Mouse (Mus musculus): ENCODE measurements around the gene Opcml.

Gene Opcml

DNA sequence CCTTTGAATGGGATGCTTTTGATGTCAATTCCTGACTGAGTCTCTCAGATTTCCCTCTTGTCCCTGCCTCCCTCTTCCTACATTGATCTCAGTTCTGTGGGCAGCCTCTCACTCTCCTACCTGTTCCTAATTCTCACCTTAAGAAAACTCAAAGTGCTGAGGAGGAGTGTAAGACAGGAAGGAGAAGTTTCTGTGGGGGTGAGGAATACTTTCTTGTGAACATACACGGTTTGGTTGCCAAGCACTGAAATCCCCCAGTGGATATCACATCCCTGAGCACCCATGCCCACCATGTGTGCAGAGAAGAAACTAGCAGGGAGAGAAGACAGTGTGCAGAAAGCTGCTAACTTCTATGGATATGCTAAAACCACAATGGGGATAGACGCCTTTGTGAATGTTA, 1141.5 kb downstream of the Opcml start:
- DNase-seq (ENCODE audit: low read depth, low spot score), result no peak

DNA sequence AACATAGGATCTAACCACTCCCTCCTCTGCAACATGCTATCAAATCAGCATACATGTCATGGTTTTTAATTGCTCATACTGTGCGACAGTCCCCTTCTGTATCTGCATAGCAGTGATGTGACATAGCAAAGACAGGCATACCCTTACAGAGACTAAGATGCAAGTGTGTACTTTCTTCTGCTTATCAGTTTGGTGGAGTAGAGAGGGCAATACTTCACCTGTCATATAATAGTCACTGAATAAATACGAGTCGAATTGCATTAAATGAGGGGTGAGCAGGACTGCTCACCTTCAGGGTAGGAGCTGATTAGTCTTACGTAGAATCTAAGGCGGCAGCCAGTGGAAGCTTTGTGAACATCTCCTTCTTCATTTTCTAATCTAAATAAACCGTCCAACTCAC, 1146.6 kb downstream of the Opcml start:
- no peak for DNase-seq (ENCODE audit: low read depth, low spot score)

DNA sequence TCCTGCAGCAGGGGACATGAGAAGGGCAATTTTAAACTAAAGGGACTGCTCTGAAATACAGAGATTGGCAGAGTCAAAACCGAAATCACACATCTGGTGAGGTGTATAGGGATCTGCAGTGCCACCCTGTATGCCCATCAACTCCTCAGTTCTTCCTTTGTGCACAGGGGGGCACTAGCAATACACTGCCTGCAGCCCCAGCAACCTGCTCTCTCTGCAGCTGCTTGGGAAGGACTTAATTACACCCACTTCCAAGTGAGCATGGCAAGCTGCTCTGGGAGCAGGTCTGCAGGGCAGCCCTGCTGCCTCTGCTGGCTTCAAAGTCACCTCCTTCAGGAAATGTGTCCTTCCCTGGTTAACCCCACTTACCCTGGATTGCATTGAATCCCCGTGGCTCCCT, 1147.4 kb downstream of the Opcml start:
- DNase-seq (ENCODE audit: low read depth, low spot score), result no peak

DNA sequence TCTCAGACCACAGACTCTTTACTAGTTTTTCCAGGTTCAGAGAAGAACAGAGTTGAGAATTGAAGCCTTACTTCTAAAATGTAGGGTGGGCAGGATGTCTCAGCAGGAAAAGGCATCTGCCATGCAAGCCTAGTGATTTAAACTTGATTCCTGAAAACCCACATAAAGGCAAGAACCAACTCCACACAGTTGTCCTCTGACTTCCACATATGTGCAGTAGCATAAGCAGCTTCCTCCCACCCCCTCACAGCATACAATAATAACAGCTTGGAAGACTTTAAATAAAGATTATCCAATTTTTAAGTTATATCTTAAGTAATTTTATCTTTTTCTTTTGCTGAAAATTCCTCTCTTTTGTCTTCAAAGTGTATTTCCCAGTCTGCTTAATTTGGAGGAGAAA, 1150.3 kb downstream of the Opcml start:
- no peak for DNase-seq (ENCODE audit: low read depth, low spot score)

DNA sequence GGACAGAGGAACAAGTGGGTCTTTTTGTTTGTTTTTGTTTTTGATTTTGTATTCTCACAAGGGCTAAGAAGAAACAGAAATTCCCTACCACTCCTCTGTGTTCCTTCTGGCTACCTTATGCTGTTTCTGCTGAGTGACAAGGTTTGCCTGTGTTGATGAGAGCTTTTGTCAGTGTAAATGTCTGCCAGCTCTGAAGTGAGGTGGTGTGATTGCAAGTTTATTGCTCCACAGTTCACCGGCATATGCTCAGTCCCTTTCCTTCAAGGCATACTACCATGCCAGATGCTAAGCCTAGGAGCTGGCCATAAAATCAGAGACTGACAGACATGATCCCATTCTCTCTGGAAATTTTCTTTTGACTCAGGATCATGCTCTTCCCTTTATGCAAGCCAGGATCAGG, 1178.9 kb downstream of the Opcml start:
- DNase-seq (ENCODE audit: low read depth, low spot score), result no peak
